Mouse (Mus musculus): Measurements from ENCODE around the gene Cyp2b23. TPM values are rescaled to one million over a fixed set of nuclear protein-coding genes. Genes with fewer than 3 reads are reported as not detected.
"Not testable (repeated sequence)": the region's sequence is repeated elsewhere in the genome, so short reads cannot be mapped to it uniquely, and the experiment has no call there.

Gene Cyp2b23
- total RNA-seq (2017): not detected in 2 replicates

DNA sequence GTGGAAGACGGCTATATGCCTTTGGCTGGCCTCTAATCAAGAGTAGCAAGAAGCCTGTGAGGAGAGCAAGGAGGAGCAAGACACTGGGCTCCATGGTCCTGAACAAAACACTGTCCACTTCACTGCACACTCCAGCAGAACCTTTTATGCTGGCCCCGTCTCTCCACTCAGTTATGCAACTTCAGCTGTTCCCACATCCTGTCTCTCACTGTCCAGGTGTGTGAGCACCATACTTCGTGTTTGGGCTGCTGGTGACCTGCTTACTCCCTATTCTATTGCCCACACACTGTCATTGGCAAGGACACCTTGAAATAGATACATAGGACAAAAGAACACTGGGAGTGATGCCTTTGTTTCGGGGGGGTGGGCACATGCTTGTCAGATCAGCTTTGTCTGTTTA, at the start of gene Cyp2b23:
Cyp2b23 (minus strand) TSS at position 101 of the 400 bp plus-strand sequence.
- ATAC-seq (replicated peaks; ENCODE audit: low read depth, poor library complexity, severe bottlenecking): no peak

DNA sequence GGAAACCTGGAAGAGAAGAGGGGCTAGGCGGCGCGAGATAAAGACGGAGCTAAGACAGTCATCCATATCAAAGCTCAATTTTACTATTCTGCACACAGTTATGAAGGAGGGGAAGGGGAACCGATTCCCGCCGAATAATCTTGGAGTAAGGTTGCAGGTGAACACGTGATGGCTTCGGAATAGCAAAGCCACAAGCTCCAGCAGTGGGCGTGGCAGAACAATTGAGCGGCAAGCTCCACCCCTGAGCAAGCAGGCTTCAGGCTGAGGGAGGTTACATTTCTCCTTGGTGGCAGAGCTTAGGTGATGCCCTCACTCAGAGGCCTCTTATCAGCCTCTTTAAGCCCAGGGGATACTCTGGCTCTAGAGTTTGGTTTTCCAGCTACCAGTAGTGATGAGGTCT, 24.8 kb upstream of the Cyp2b23 start:
- no peak for ATAC-seq (replicated peaks; ENCODE audit: low read depth, poor library complexity, severe bottlenecking)

DNA sequence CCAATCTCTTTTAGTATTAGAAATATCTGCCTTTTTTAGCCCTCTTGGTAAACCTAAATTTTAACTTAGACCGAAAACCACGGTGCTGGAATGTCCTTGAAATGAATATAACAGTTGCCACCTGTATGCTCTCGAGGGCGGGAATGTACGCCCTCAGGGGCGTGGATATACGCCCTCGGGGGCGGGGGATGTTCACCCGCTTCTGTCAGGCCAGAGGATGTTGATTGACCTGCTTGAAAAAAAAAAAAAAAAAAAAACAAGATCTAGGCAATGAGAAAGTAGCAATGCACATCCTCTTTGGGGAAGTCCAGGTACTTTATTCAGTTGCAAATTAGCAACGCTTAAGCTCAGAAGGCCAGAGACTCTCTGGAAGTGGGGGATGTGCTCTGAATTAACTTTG, 20.8 kb upstream of the Cyp2b23 start:
- ATAC-seq (replicated peaks; ENCODE audit: low read depth, poor library complexity, severe bottlenecking): no peak

DNA sequence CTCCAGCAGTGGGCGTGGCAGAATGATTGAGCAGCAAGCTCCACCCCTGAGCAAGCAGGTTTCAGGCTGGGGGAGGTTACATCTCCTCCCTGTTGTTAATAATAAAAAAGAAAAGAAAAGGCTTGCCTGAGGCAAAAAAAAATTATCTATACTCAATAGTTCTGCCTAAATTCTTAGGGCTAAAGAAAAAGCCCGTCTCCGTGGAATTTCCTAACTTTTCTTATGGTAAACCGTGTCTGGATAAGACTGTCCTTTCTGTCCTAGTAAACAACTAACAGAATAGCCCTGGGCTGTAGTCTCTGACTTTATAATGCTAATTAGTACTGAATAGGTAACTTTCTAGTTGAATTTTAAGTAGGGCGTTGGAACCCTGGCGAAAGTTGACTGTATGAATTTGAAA, 20.0 kb upstream of the Cyp2b23 start:
- ATAC-seq (replicated peaks; ENCODE audit: low read depth, poor library complexity, severe bottlenecking): not testable (repeated sequence)

DNA sequence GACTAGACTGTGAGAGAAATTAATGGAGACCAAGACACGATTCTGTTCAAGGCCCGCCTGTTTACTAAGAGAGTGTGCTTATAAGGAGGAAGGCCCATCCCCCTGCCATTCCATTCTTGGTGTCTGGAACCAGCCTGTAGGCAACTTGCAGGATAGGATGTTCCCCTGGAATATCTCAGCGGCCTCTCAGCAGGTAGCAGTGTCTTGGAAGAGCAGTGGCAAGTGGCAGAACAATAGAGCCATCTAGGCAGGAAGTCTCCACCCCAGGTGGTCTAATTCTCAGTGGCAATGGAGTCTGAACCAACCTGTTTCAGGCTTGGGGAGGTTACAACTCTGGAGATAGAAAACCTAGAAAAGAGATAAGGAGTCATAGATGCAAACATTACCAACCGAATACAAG, 13.9 kb upstream of the Cyp2b23 start:
- no peak for ATAC-seq (replicated peaks; ENCODE audit: low read depth, poor library complexity, severe bottlenecking)

DNA sequence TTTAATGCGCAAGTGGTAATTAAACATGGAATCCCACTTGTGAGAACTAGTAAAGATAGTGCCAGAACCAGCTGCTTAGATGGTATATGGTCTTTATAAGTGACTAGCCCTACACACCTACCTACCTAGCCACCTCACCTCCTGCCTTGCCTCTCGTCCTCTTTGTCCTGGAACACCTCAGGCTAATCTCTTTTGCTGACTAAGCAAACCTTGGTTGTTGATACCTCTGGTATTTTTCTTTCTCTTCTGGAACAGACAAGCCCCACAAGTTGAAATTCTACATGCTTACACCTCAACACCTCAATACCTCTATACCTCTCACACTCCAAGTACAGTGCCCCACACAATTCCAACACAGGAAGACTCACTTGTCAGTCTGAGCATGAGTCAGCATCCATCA, 524 bp downstream of the Cyp2b23 start:
- no peak for ATAC-seq (replicated peaks; ENCODE audit: low read depth, poor library complexity, severe bottlenecking)

DNA sequence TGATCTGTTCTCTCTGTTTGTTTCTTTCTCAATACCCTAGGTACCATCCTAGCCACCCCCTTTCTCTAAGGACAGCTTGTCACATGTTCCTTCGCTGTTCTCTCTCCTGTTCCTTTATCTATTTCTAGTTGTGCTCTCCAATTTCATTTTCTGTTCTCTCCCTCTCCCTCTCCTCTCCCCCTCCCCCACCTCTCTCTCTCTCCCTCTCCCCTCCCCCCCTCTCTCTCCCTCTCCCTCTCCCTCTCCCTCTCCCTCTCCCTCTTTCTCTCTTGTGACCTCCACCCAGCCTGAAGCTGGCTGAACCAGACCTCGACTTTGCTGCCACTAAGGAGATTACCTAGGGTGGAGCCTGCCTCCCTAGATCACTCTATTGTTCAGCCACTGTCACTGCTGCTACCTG, 18.8 kb downstream of the Cyp2b23 start:
- ATAC-seq (replicated peaks; ENCODE audit: low read depth, poor library complexity, severe bottlenecking): not testable (repeated sequence)

DNA sequence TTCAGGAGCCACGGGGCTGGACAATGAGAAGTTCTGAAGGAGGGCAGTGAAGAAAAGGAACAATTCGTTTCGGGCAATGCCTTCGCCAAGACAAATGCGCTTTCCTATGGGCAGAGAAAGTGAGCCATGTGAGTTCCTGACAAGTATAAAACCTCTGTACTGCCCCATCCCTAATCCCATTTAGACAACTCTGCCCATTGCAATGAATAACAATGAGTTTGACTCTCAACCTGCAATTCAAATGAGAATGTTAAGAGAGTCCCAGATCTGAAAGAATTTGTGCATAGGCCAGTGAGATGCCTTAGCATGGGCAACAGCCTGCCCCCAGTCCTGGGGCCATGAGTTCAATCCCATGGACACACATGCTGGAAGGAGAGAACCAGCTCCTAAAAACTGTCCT, 20.2 kb downstream of the Cyp2b23 start:
- ATAC-seq (replicated peaks; ENCODE audit: low read depth, poor library complexity, severe bottlenecking): no peak

DNA sequence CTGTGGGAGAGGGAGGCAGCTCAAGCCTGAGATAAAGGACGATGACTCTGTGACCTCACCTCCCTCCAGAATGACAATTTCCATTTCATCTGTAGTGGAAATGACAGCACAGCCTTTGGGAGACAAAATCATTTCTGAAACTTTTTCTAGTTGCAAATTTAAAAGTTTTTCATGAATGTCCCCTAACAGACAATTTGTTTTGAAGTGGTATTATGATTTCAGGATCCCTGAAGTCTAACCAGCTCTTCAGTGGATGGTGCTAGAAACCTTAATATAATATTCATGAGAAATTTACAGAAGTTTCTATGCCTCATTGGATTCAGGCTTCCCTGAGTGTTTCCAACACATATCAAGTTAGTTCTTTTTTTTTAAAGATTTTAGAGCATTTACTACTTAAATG, 67.9 kb downstream of the Cyp2b23 start, which contains the start of gene Vmn1r185:
Vmn1r185 (minus strand) TSS at position 101 of the 400 bp plus-strand sequence.
- not testable (repeated sequence) for ATAC-seq (replicated peaks; ENCODE audit: low read depth, poor library complexity, severe bottlenecking)

Other genes with a start within 250 kb of the Cyp2b23 start
- not detected in 2 replicates for gene Nlrp9a, start 151.4 kb downstream of the Cyp2b23 start, total RNA-seq (2017)
- gene Vmn1r185, start 68.0 kb downstream of the Cyp2b23 start, total RNA-seq (2017): not detected in 2 replicates
- not detected in 2 replicates for gene Cyp2b19, start 70.7 kb upstream of the Cyp2b23 start, total RNA-seq (2017)
- gene Cyp2g1, start 122.5 kb upstream of the Cyp2b23 start, total RNA-seq (2017): not detected in 2 replicates
- not detected in 2 replicates for gene Cyp2a5, start 148.9 kb upstream of the Cyp2b23 start, total RNA-seq (2017)

Data from common myeloid progenitor, adult 5-6 weeks (primary cell).